ENCODE assay signal across 8 mouse cellular contexts in the genomic region with DNA sequence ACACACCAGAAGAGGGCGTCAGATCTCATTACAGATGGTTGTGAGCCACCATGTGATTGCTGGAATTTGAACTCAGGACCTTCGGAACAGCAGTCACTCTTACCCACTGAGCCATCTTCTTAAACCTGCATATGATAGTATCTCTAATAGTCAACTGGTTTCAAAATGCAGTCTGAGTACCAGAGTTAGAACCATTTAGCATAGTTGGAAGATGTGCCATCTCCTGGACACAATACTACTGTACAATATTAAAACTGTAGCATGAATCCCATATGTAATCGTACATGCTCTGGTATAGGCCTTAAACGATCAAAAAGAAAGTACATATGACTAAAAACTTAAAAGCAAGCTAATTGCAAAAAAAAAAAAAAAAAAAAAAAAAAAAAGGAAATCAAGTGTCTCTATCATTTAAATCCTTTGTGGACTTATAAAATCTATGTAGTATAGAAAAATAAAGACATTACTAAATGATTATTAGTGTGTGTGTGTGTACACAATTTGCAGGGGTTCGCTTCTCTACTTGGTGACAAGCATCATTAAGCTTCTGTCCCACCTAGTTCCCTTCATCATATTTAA. TPM values are rescaled to one million over a fixed set of nuclear protein-coding genes. Genes with fewer than 3 reads are reported as not detected.
A peak's percentile ranks its signal among the peaks of the same experiment; 100 is the strongest.
DNase-seq lines count a peak whose midpoint lies in the region; ATAC-seq and TF ChIP-seq lines count a peak whose summit lies in the region.

No protein-coding gene starts in this region.

- H3K27ac ChIP-seq in liver, adult 2 months (replicated peaks; ENCODE audit: insufficient read depth, low read depth, low read length) = 0 out of 2 replicates have a peak overlapping the region, but pooled peaks have one; percentile 19
- H3K27ac ChIP-seq in bone marrow, adult 2 months (ENCODE audit: control insufficient read depth, insufficient read depth, low read depth, low read length, poor library complexity) = peak overlapping the region; percentile 92
- H3K27ac ChIP-seq in heart, embryonic 13.5 days (replicated peaks) = peak overlapping the region; percentile 87
- H3K27ac ChIP-seq in liver, embryonic 16.5 days (ENCODE audit: low read length) = peak overlapping the region; percentile 96

- peaks cover 3% of the 10 kb centered on the region; the same call in 1 of the 2 replicates for H3K4me1 ChIP-seq in liver, adult 2 months (ENCODE audit: control insufficient read depth, insufficient read depth, low read length)
- H3K4me1 ChIP-seq in bone marrow, adult 2 months (ENCODE audit: control insufficient read depth, insufficient read depth, low read length) = no peaks in the 10 kb centered on the region; the same call in 1 of the 2 replicates
- H3K4me1 ChIP-seq in heart, embryonic 13.5 days = peaks cover 22% of the 10 kb centered on the region
- H3K4me1 ChIP-seq in liver, embryonic 16.5 days (ENCODE audit: control insufficient read depth, low read depth, low read length) = peaks cover 8% of the 10 kb centered on the region

- H3K4me2 ChIP-seq in heart, embryonic 13.5 days = peak overlapping the region; percentile 83
- peak overlapping the region; percentile 89 for H3K4me2 ChIP-seq in liver, embryonic 16.5 days (ENCODE audit: low read depth, low read length)

- TF ChIP-seq POLR2A in liver, adult 2 months (IDR thresholded peaks at IDR 0.05; ENCODE audit: extremely low read depth, insufficient read depth, low read length) = no peak
- no peak for TF ChIP-seq POLR2A in bone marrow, adult 2 months (IDR thresholded peaks at IDR 0.05; ENCODE audit: borderline replicate concordance, control insufficient read depth, low read depth, low read length)

- TF ChIP-seq CTCF in liver, adult 2 months (IDR thresholded peaks at IDR 0.05; ENCODE audit: low read depth, low read length) = no peak
- TF ChIP-seq CTCF in bone marrow, adult 2 months (IDR thresholded peaks at IDR 0.05; ENCODE audit: control insufficient read depth, insufficient read depth, low read length) = no peak

- no peak for ATAC-seq in heart, embryonic 13.5 days (ENCODE audit: extremely low read depth, insufficient number of reproducible peaks, low FRiP score, low TSS enrichment)
- no peak for ATAC-seq in liver, embryonic 16.5 days (ENCODE audit: low read depth)

- H3K9ac ChIP-seq in liver, adult 2 months (ENCODE audit: low read depth, low read length) = no peak overlapping the region
- peak overlapping the region; percentile 75 for H3K9ac ChIP-seq in heart, embryonic 13.5 days
- peak overlapping the region; percentile 65 for H3K9ac ChIP-seq in liver, embryonic 16.5 days (ENCODE audit: low read depth, low read length)

- H3K36me3 ChIP-seq in liver, adult 2 months (ENCODE audit: control insufficient read depth, insufficient read depth, low read length) = no peaks in the 10 kb centered on the region
- H3K36me3 ChIP-seq in heart, embryonic 13.5 days = peaks cover 18% of the 10 kb centered on the region
- H3K36me3 ChIP-seq in liver, embryonic 16.5 days (ENCODE audit: control insufficient read depth, insufficient read depth) = peaks cover 4% of the 10 kb centered on the region

- H3K79me2 ChIP-seq in liver, adult 2 months (ENCODE audit: control insufficient read depth, insufficient read depth, low read length) = no peaks in the 10 kb centered on the region

- H3K9me3 ChIP-seq in heart, embryonic 13.5 days = no peaks in the 10 kb centered on the region
- H3K9me3 ChIP-seq in liver, embryonic 16.5 days (replicated peaks; ENCODE audit: control insufficient read depth, low read length) = no peaks in the 10 kb centered on the region

- 73% methylated on average over 5 of the region's 5 CpGs for WGBS in liver, adult 2 months
- WGBS in bone marrow, adult 2 months = 48% methylated on average over 5 of the region's 5 CpGs
- WGBS in heart, embryonic 13.5 days = 76% methylated on average over 5 of the region's 5 CpGs
- WGBS in liver, embryonic 16.5 days (ENCODE audit: insufficient replicate concordance) = 56% methylated on average over 5 of the region's 5 CpGs

- DNase-seq in liver, adult 2 months (ENCODE audit: extremely low read depth, low read depth, low spot score) = peak; percentile 3
- DNase-seq in liver = no peak
- DNase-seq in right cerebral cortex, adult 2 months (ENCODE audit: low spot score in 2 of 2) = no peak
- no peak for DNase-seq in yolk sac, embryonic 10.5 days (ENCODE audit: low spot score)
- DNase-seq in urinary bladder, postnatal 10 days (ENCODE audit: low spot score) = no peak

- peak overlapping the region; percentile 32 for H3K4me3 ChIP-seq in liver, adult 2 months (ENCODE audit: insufficient read depth, low read depth, low read length)
- H3K4me3 ChIP-seq in bone marrow, adult 2 months (replicated peaks; ENCODE audit: control insufficient read depth, low read depth, low read length) = peak overlapping the region; percentile 74
- H3K4me3 ChIP-seq in heart, embryonic 13.5 days = peak overlapping the region; percentile 81
- peak overlapping the region; percentile 90 for H3K4me3 ChIP-seq in liver, embryonic 16.5 days (ENCODE audit: low read depth, low read length)

- H3K27me3 ChIP-seq in liver, adult 2 months (ENCODE audit: control insufficient read depth, insufficient read depth, low read length) = no peaks in the 10 kb centered on the region
- no peaks in the 10 kb centered on the region for H3K27me3 ChIP-seq in heart, embryonic 13.5 days (replicated peaks)
- no peaks in the 10 kb centered on the region for H3K27me3 ChIP-seq in liver, embryonic 16.5 days (ENCODE audit: control insufficient read depth, insufficient read depth, low read depth, low read length)

RNA-seq across cellular contexts. Expression of a gene that starts 0.7 kb away (rescaled TPM):
- 2.1 and 4.6 TPM in 2 replicates for total RNA-seq in liver, adult 2 months (2014; rRNA removed)
- 0.57 and 0.65 TPM in 2 replicates for polyA plus RNA-seq in liver, adult 2 months (2012; rRNA removed)
- 32.6 and 45.4 TPM in 2 replicates for polyA plus RNA-seq in bone marrow, adult 2 months (2011; ENCODE audit: insufficient read depth, insufficient read length, low replicate concordance, missing spikeins)
- 70.8 and 75.3 TPM in 2 replicates for polyA plus RNA-seq in heart, embryonic 13.5 days (2015; fragmentation: Nextera tagmentation; extraction: Ambion mirVana)
- polyA plus RNA-seq in liver, embryonic 16.5 days (2015; fragmentation: Nextera tagmentation; extraction: Ambion mirVana) = 54.7 and 62.7 TPM in 2 replicates

RNA-seq across cellular contexts. Expression of a gene that starts 25.4 kb away (rescaled TPM):
- not detected in 2 replicates for total RNA-seq in liver, adult 2 months (2014; rRNA removed)
- polyA plus RNA-seq in liver, adult 2 months (2012; rRNA removed) = not detected in 2 replicates
- polyA plus RNA-seq in bone marrow, adult 2 months (2011; ENCODE audit: insufficient read depth, insufficient read length, low replicate concordance, missing spikeins) = not detected in 2 replicates
- polyA plus RNA-seq in heart, embryonic 13.5 days (2015; fragmentation: Nextera tagmentation; extraction: Ambion mirVana) = 0.05 TPM in 1 of 2 replicates, not detected in the other
- polyA plus RNA-seq in liver, embryonic 16.5 days (2015; fragmentation: Nextera tagmentation; extraction: Ambion mirVana) = 0.04 TPM in 2 replicates

Comparison
In these comparisons a context has a peak if more than half of its experiments do, and no peak if none do; other contexts are left out.
1. RNA of a gene that starts 0.7 kb away (polyA plus RNA-seq): 70.8 to 75.3 TPM in heart, embryonic 13.5 days, 54.7 to 62.7 TPM in liver, embryonic 16.5 days and 32.6 to 45.4 TPM in bone marrow, adult 2 months; 0.57 to 0.65 TPM in liver, adult 2 months; every median in the first group is over 10 times any median in the second.
2. H3K27ac ChIP-seq: peak in every context shown above with its lines; median percentile 96 in liver, embryonic 16.5 days; 92 in bone marrow, adult 2 months; 87 in heart, embryonic 13.5 days; 19 in liver, adult 2 months.
3. H3K4me3 ChIP-seq: peak in every context shown above with its lines; median percentile 90 in liver, embryonic 16.5 days; 81 in heart, embryonic 13.5 days; 74 in bone marrow, adult 2 months; 32 in liver, adult 2 months.